Mouse (Mus musculus) lung, postnatal 14 days (tissue): ENCODE data around the gene Irf4.

Experiments
- DNase-seq: peaks from one replicate; pipeline ENCODE4 v3.0.0; 2021

The Irf4 gene

DNA sequence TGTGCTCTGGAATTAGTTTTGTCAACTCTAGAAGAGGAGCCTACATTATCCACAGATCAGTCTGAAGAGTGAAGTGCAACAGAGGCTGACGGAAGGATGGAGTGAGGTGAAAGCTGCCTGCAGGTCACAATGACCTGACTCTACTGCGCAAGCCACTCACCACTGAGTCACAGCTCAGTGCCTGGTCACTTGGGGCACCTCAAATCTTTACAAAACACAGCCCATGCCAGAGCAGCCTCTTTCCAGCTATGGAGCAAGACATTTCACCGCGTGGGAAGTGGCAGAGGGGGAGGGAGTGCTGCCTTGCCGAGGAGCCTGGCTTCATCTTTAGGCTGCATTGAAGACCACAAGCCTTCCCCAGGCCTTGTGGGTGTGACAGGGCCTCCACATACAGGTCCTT is 65.2 kb downstream of the Irf4 start:
- no peak for DNase-seq
